Comparison of ENCODE assay signal across 23 mouse cellular contexts in genomic region chr5:129856414-129856813, GRCm38 (mm10). TPM values are rescaled to one million over a fixed set of nuclear protein-coding genes. Genes with fewer than 3 reads are reported as not detected.
DNase-seq lines count a peak whose midpoint lies in the region; ATAC-seq and TF ChIP-seq lines count a peak whose summit lies in the region.
"Had no signal": no experiment of that assay in that cellular context is flagged by ENCODE, and none has a peak within 500 bp of the region (broad histone marks: within the 10 kb centered on the region; RNA-seq: fewer than 3 reads in every experiment).

No protein-coding gene starts in this region.

- 91% methylated on average over 5 of the region's 5 CpGs for WGBS in heart, postnatal 0 days
- WGBS in midbrain, embryonic 11.5 days = 82% methylated on average over 5 of the region's 5 CpGs
- WGBS in midbrain, embryonic 13.5 days = 76% methylated on average over 5 of the region's 5 CpGs

- CTCF ChIA-PET in Patski (lab: Charles Lee) = interaction anchor here (0.9 to 5.1 kb wide), 9 partner anchors 8 to 254 kb away, joined by 3 to 68 read pairs (median 5); no protein-coding TSS in a partner anchor

- H3K4me2 ChIP-seq in heart, postnatal 0 days (ENCODE audit: low read depth, low read length) = no peak overlapping the region
- no peak overlapping the region for H3K4me2 ChIP-seq in midbrain, embryonic 11.5 days
- H3K4me2 ChIP-seq in midbrain, embryonic 13.5 days (replicated peaks) = no peak overlapping the region
- H3K4me2 ChIP-seq: forebrain, embryonic 13.5 days; heart, embryonic 13.5 days; hindbrain, embryonic 15.5 days had no signal

- H3K27ac ChIP-seq in heart, postnatal 0 days (ENCODE audit: low read depth) = no peak overlapping the region
- H3K27ac ChIP-seq in midbrain, embryonic 11.5 days (ENCODE audit: low read depth, low read length) = no peak overlapping the region
- H3K27ac ChIP-seq in midbrain, embryonic 13.5 days = no peak overlapping the region
- H3K27ac ChIP-seq: forebrain, embryonic 13.5 days; heart, embryonic 13.5 days; hindbrain, embryonic 15.5 days had no signal

- H3K9ac ChIP-seq in heart, postnatal 0 days (replicated peaks; ENCODE audit: low read depth, low read length) = no peak overlapping the region
- no peak overlapping the region for H3K9ac ChIP-seq in midbrain, embryonic 11.5 days (ENCODE audit: low read length)
- no peak overlapping the region for H3K9ac ChIP-seq in midbrain, embryonic 13.5 days (replicated peaks)
- H3K9ac ChIP-seq: forebrain, embryonic 13.5 days; heart, embryonic 13.5 days; hindbrain, embryonic 15.5 days had no signal

- POLR2A ChIA-PET in Patski (lab: Charles Lee) = no interaction called here

- H3K27me3 ChIP-seq in heart, postnatal 0 days (ENCODE audit: control insufficient read depth, insufficient read depth, low read length) = no peaks in the 10 kb centered on the region
- H3K27me3 ChIP-seq in midbrain, embryonic 11.5 days (ENCODE audit: control insufficient read depth, insufficient read depth, low read length) = no peaks in the 10 kb centered on the region
- no peaks in the 10 kb centered on the region for H3K27me3 ChIP-seq in midbrain, embryonic 13.5 days
- no peaks in the 10 kb centered on the region for H3K27me3 ChIP-seq in Patski
- H3K27me3 ChIP-seq: forebrain, embryonic 13.5 days; heart, embryonic 13.5 days; hindbrain, embryonic 15.5 days had no signal

- peaks cover 21% of the 10 kb centered on the region for H3K36me3 ChIP-seq in heart, postnatal 0 days (replicated peaks; ENCODE audit: control insufficient read depth, insufficient read depth, low read length)
- peaks cover 2% of the 10 kb centered on the region for H3K36me3 ChIP-seq in midbrain, embryonic 11.5 days (ENCODE audit: control insufficient read depth, insufficient read depth, low read length)
- H3K36me3 ChIP-seq in midbrain, embryonic 13.5 days = peaks cover 71% of the 10 kb centered on the region

- peak; percentile 8; the same call in 1 of the 2 replicates for TF ChIP-seq CTCF in heart, postnatal 0 days (IDR thresholded peaks at IDR 0.05; ENCODE audit: low read depth)
- peak; percentile 53 for TF ChIP-seq CTCF in Patski (IDR thresholded peaks at IDR 0.05)

- intact Hi-C loops in heart, postnatal 25 days (cut with DNase I) = no loop called here

- in situ Hi-C loops in Patski (cut with MboI; ENCODE audit: low pct_unique_long_range_greater_than_20kb) = no loop called here

- no peak for ATAC-seq in heart, postnatal 0 days (ENCODE audit: insufficient read depth, low read depth)
- ATAC-seq in midbrain, embryonic 11.5 days (ENCODE audit: low FRiP score) = no peak
- no peak for ATAC-seq in midbrain, embryonic 13.5 days
- no peak for ATAC-seq in Patski
- ATAC-seq: forebrain, embryonic 13.5 days had no signal

- no peak overlapping the region for H3K4me3 ChIP-seq in heart, postnatal 0 days (ENCODE audit: low read depth, low read length)
- H3K4me3 ChIP-seq in midbrain, embryonic 11.5 days (ENCODE audit: low read depth, low read length) = no peak overlapping the region
- no peak overlapping the region for H3K4me3 ChIP-seq in midbrain, embryonic 13.5 days (replicated peaks)
- H3K4me3 ChIP-seq: erythroblast, embryonic 14.5 days; forebrain, embryonic 13.5 days; heart, embryonic 13.5 days; hindbrain, embryonic 15.5 days had no signal

- TF ChIP-seq EP300 in heart, postnatal 0 days (IDR thresholded peaks at IDR 0.05; ENCODE audit: low read depth) = no peak

- no peaks in the 10 kb centered on the region for H3K9me3 ChIP-seq in heart, postnatal 0 days (replicated peaks; ENCODE audit: control insufficient read depth, low read length)
- H3K9me3 ChIP-seq in midbrain, embryonic 11.5 days (ENCODE audit: control insufficient read depth, low read length) = no peaks in the 10 kb centered on the region
- no peaks in the 10 kb centered on the region for H3K9me3 ChIP-seq in midbrain, embryonic 13.5 days
- H3K9me3 ChIP-seq: forebrain, embryonic 13.5 days; heart, embryonic 13.5 days; hindbrain, embryonic 15.5 days had no signal

- no peaks in the 10 kb centered on the region for H3K4me1 ChIP-seq in heart, postnatal 0 days (ENCODE audit: control insufficient read depth, insufficient read depth)
- H3K4me1 ChIP-seq in midbrain, embryonic 11.5 days (ENCODE audit: control insufficient read depth, insufficient read depth, low read length) = no peaks in the 10 kb centered on the region
- H3K4me1 ChIP-seq in midbrain, embryonic 13.5 days (replicated peaks) = no peaks in the 10 kb centered on the region
- H3K4me1 ChIP-seq: forebrain, embryonic 13.5 days; heart, embryonic 13.5 days; hindbrain, embryonic 15.5 days had no signal

- DNase-seq in heart, postnatal 0 days (ENCODE audit: low spot score) = no peak
- DNase-seq in heart, postnatal 25 days (ENCODE audit: low spot score) = no peak
- DNase-seq in midbrain, embryonic 11.5 days (ENCODE audit: low spot score, missing footprints) = peak; percentile 81
- no peak for DNase-seq in Patski (ENCODE audit: low read depth, low spot score)
- peak; percentile 23 for DNase-seq in induced T-regulatory cell, adult 2 months (ENCODE audit: low read depth)
- DNase-seq in kidney, postnatal 10 days = no peak
- no peak for DNase-seq in kidney, postnatal 4 days
- DNase-seq: B cell, adult 2 months; cerebellum, adult 9-10 months; heart, postnatal 4 days; kidney, adult 2 months; kidney, postnatal 14 days; layer of hippocampus, adult 9-11 months; lung, postnatal 10 days; right cerebral cortex, adult 18-20 months; thymus, postnatal 25 days had no signal

RNA-seq across cellular contexts. Expression of gene Sumf2, which starts 9.6 kb away (rescaled TPM):
- 14.9 and 26.2 TPM in 2 replicates for total RNA-seq in heart, postnatal 0 days (2014; rRNA removed; ENCODE audit: low replicate concordance)
- 12.8 and 14.5 TPM in 2 replicates for polyA plus RNA-seq in heart, postnatal 0 days (2015; fragmentation: Nextera tagmentation; extraction: Ambion mirVana)
- 10 to 100 TPM; 10.0 to 12.2 TPM for total RNA-seq in heart, postnatal 25 days (2021)
- 48.2 and 53.4 TPM in 2 replicates for polyA plus RNA-seq in midbrain, embryonic 11.5 days (2014; fragmentation: Nextera tagmentation; extraction: Ambion mirVana)
- polyA plus RNA-seq in midbrain, embryonic 13.5 days (2015; fragmentation: Nextera tagmentation; extraction: Ambion mirVana) = 33.2 and 37.2 TPM in 2 replicates
- polyA plus RNA-seq in Patski (2021) = 112 TPM

RNA-seq across cellular contexts. Expression of gene Chchd2, which starts 30.9 kb away (rescaled TPM):
- total RNA-seq in heart, postnatal 0 days (2014; rRNA removed; ENCODE audit: low replicate concordance) = 2,460 and 2,937 TPM in 2 replicates
- polyA plus RNA-seq in heart, postnatal 0 days (2015; fragmentation: Nextera tagmentation; extraction: Ambion mirVana) = 1,505 and 1,584 TPM in 2 replicates
- total RNA-seq in heart, postnatal 25 days (2021) = 1,000 to 10,000 TPM; 1,029 to 1,056 TPM
- polyA plus RNA-seq in midbrain, embryonic 11.5 days (2014; fragmentation: Nextera tagmentation; extraction: Ambion mirVana) = 880 and 964 TPM in 2 replicates
- polyA plus RNA-seq in midbrain, embryonic 13.5 days (2015; fragmentation: Nextera tagmentation; extraction: Ambion mirVana) = 897 and 927 TPM in 2 replicates
- polyA plus RNA-seq in Patski (2021) = 686 TPM

RNA-seq across cellular contexts. Expression of gene Zbed5, which starts 39.1 kb away (rescaled TPM):
- total RNA-seq in heart, postnatal 0 days (2014; rRNA removed; ENCODE audit: low replicate concordance) = 0.27 and 1.4 TPM in 2 replicates
- polyA plus RNA-seq in heart, postnatal 0 days (2015; fragmentation: Nextera tagmentation; extraction: Ambion mirVana) = 1.4 and 1.5 TPM in 2 replicates
- under 1 TPM; 0.21 to 0.31 TPM for total RNA-seq in heart, postnatal 25 days (2021)
- polyA plus RNA-seq in midbrain, embryonic 11.5 days (2014; fragmentation: Nextera tagmentation; extraction: Ambion mirVana) = 7.1 and 9.3 TPM in 2 replicates
- 14.7 and 16.4 TPM in 2 replicates for polyA plus RNA-seq in midbrain, embryonic 13.5 days (2015; fragmentation: Nextera tagmentation; extraction: Ambion mirVana)
- polyA plus RNA-seq in Patski (2021) = 4.0 TPM
- total RNA-seq: monocyte, adult 5-6 weeks had no signal

RNA-seq across cellular contexts. Expression of gene Phkg1, which starts 41.9 kb away (rescaled TPM):
- 3.1 and 9.6 TPM in 2 replicates for total RNA-seq in heart, postnatal 0 days (2014; rRNA removed; ENCODE audit: low replicate concordance)
- polyA plus RNA-seq in heart, postnatal 0 days (2015; fragmentation: Nextera tagmentation; extraction: Ambion mirVana) = 2.5 and 3.4 TPM in 2 replicates
- 10 to 100 TPM; 16.1 to 18.4 TPM for total RNA-seq in heart, postnatal 25 days (2021)
- polyA plus RNA-seq in midbrain, embryonic 11.5 days (2014; fragmentation: Nextera tagmentation; extraction: Ambion mirVana) = 0.18 and 0.22 TPM in 2 replicates
- polyA plus RNA-seq in midbrain, embryonic 13.5 days (2015; fragmentation: Nextera tagmentation; extraction: Ambion mirVana) = 0.46 and 0.81 TPM in 2 replicates
- polyA plus RNA-seq in Patski (2021) = 4.4 TPM
- total RNA-seq: monocyte, adult 5-6 weeks had no signal
- polyA plus RNA-seq: erythroblast, embryonic 14.5 days; neural tube, embryonic 11.5 days had no signal

RNA-seq across cellular contexts. Expression of gene Nupr1l, which starts 51.9 kb away (rescaled TPM):
- total RNA-seq in heart, postnatal 0 days (2014; rRNA removed; ENCODE audit: low replicate concordance) = 0.08 and 0.38 TPM in 2 replicates
- 2.7 and 3.5 TPM in 2 replicates for polyA plus RNA-seq in heart, postnatal 0 days (2015; fragmentation: Nextera tagmentation; extraction: Ambion mirVana)
- 1 to 10 TPM; 1.1 to 1.5 TPM for total RNA-seq in heart, postnatal 25 days (2021)
- polyA plus RNA-seq in midbrain, embryonic 11.5 days (2014; fragmentation: Nextera tagmentation; extraction: Ambion mirVana) = 3.7 and 5.4 TPM in 2 replicates
- polyA plus RNA-seq in midbrain, embryonic 13.5 days (2015; fragmentation: Nextera tagmentation; extraction: Ambion mirVana) = 6.3 and 7.2 TPM in 2 replicates
- 5.8 TPM for polyA plus RNA-seq in Patski (2021)
- polyA plus RNA-seq: erythroblast, embryonic 14.5 days had no signal

Comparison
In these comparisons a context has a peak if more than half of its experiments do, and no peak if none do; other contexts are left out.
1. DNase-seq: peak in midbrain, embryonic 11.5 days (single experiment) and induced T-regulatory cell, adult 2 months (single experiment); none in heart, postnatal 0 days (single experiment), heart, postnatal 25 days (single experiment), Patski (single experiment), kidney, postnatal 10 days (single experiment) and kidney, postnatal 4 days (0 of 2).